ENCODE assay signal across 8 mouse cellular contexts in genomic region chr2:157425643-157425988, GRCm38 (mm10). TPM values are rescaled to one million over a fixed set of nuclear protein-coding genes. Genes with fewer than 3 reads are reported as not detected.
DNase-seq lines count a peak whose midpoint lies in the region; ATAC-seq and TF ChIP-seq lines count a peak whose summit lies in the region.

No protein-coding gene starts in this region.

- no peaks in the 10 kb centered on the region for H3K79me2 ChIP-seq in heart, adult 2 months (replicated peaks; ENCODE audit: control insufficient read depth, insufficient read depth, low read length)

- peak overlapping the region; percentile 91; the same call in 1 of the 2 replicates for H3K4me2 ChIP-seq in heart, embryonic 11.5 days
- H3K4me2 ChIP-seq in forebrain, embryonic 15.5 days (replicated peaks) = peak overlapping the region; percentile 91
- H3K4me2 ChIP-seq in limb, embryonic 15.5 days = peak overlapping the region; percentile 81; the same call in 1 of the 2 replicates

- intact Hi-C loops in heart, adult 2 months (cut with DNase I) = no loop called here

- no peak overlapping the region for H3K9ac ChIP-seq in heart, embryonic 11.5 days (ENCODE audit: low read depth, low read length)
- H3K9ac ChIP-seq in heart, adult 2 months (ENCODE audit: low read depth, low read length) = no peak overlapping the region
- no peak overlapping the region; the same call in 1 of the 2 replicates for H3K9ac ChIP-seq in forebrain, embryonic 15.5 days (replicated peaks)
- no peak overlapping the region for H3K9ac ChIP-seq in limb, embryonic 15.5 days

- TF ChIP-seq CTCF in heart, adult 2 months (IDR thresholded peaks at IDR 0.05) = no peak
- TF ChIP-seq CTCF in E14TG2a.4 (conservative IDR thresholded peaks at IDR 0.05; ENCODE audit: low read length) = no peak

- peaks cover 22% of the 10 kb centered on the region for H3K4me1 ChIP-seq in heart, embryonic 11.5 days (ENCODE audit: control insufficient read depth, insufficient read depth, low read length)
- H3K4me1 ChIP-seq in heart, adult 2 months (ENCODE audit: control insufficient read depth, insufficient read depth, low read length) = peaks cover 4% of the 10 kb centered on the region; the same call in 1 of the 2 replicates
- H3K4me1 ChIP-seq in E14TG2a.4 (replicated peaks; ENCODE audit: low read depth, low read length) = peaks cover 92% of the 10 kb centered on the region
- peaks cover 62% of the 10 kb centered on the region for H3K4me1 ChIP-seq in forebrain, embryonic 15.5 days
- peaks cover 65% of the 10 kb centered on the region for H3K4me1 ChIP-seq in limb, embryonic 15.5 days

- no peaks in the 10 kb centered on the region for H3K9me3 ChIP-seq in heart, embryonic 11.5 days (replicated peaks; ENCODE audit: control insufficient read depth, low read length)
- no peaks in the 10 kb centered on the region for H3K9me3 ChIP-seq in E14TG2a.4 (ENCODE audit: low read length)
- H3K9me3 ChIP-seq in forebrain, embryonic 15.5 days = no peaks in the 10 kb centered on the region
- no peaks in the 10 kb centered on the region for H3K9me3 ChIP-seq in limb, embryonic 15.5 days

- no peak for DNase-seq in heart, adult 2 months
- DNase-seq in cerebellum, postnatal 4 days (ENCODE audit: low spot score in 2 of 2) = no peak
- DNase-seq in spleen, postnatal 36 days (ENCODE audit: low spot score in 2 of 2) = no peak

- H3K4me3 ChIP-seq in heart, embryonic 11.5 days (ENCODE audit: low read depth, low read length) = no peak overlapping the region
- no peak overlapping the region for H3K4me3 ChIP-seq in heart, adult 2 months
- peak overlapping the region; percentile 77 for H3K4me3 ChIP-seq in E14TG2a.4 (replicated peaks; ENCODE audit: low read length)
- H3K4me3 ChIP-seq in forebrain, embryonic 15.5 days = peak overlapping the region; percentile 63
- H3K4me3 ChIP-seq in limb, embryonic 15.5 days = peak overlapping the region; percentile 76; the same call in 1 of the 2 replicates

- no peak for TF ChIP-seq POLR2A in heart, adult 2 months (IDR thresholded peaks at IDR 0.05; ENCODE audit: insufficient read depth, low read depth, low read length)

- ATAC-seq in heart, embryonic 11.5 days (replicated peaks; ENCODE audit: insufficient number of reproducible peaks, low FRiP score, low TSS enrichment) = no peak
- ATAC-seq in forebrain, embryonic 15.5 days (replicated peaks) = no peak
- no peak for ATAC-seq in limb, embryonic 15.5 days (ENCODE audit: insufficient number of reproducible peaks, low FRiP score, low TSS enrichment, low read depth)
- ATAC-seq in erythroblast, adult 5-6 weeks (replicated peaks; ENCODE audit: low FRiP score, poor library complexity, severe bottlenecking) = no peak

- 68% methylated on average over 6 of the region's 6 CpGs for WGBS in heart, embryonic 11.5 days (ENCODE audit: insufficient replicate concordance)
- WGBS in heart, adult 2 months = 71% methylated on average over 6 of the region's 6 CpGs
- 90% methylated on average over 6 of the region's 6 CpGs for WGBS in forebrain, embryonic 15.5 days
- WGBS in limb, embryonic 15.5 days = 65% methylated on average over 6 of the region's 6 CpGs

- no peak for TF ChIP-seq EP300 in heart, adult 2 months (IDR thresholded peaks at IDR 0.05; ENCODE audit: insufficient read depth, low read depth, low read length)

- H3K27ac ChIP-seq in heart, embryonic 11.5 days (ENCODE audit: low read depth, low read length) = no peak overlapping the region
- no peak overlapping the region for H3K27ac ChIP-seq in heart, adult 2 months
- peak overlapping the region; percentile 29; the same call in 1 of the 2 replicates for H3K27ac ChIP-seq in forebrain, embryonic 15.5 days (replicated peaks)
- peak overlapping the region; percentile 94; the same call in 1 of the 2 replicates for H3K27ac ChIP-seq in limb, embryonic 15.5 days

- no peaks in the 10 kb centered on the region for H3K36me3 ChIP-seq in heart, embryonic 11.5 days (ENCODE audit: control insufficient read depth, insufficient read depth, low read length)
- no peaks in the 10 kb centered on the region for H3K36me3 ChIP-seq in heart, adult 2 months (ENCODE audit: control insufficient read depth, insufficient read depth, low read length)
- H3K36me3 ChIP-seq in E14TG2a.4 (ENCODE audit: insufficient read depth, low read length) = peaks cover 60% of the 10 kb centered on the region
- peaks cover 3% of the 10 kb centered on the region; the same call in 1 of the 2 replicates for H3K36me3 ChIP-seq in forebrain, embryonic 15.5 days
- H3K36me3 ChIP-seq in limb, embryonic 15.5 days = peaks cover 26% of the 10 kb centered on the region

- no peaks in the 10 kb centered on the region for H3K27me3 ChIP-seq in heart, embryonic 11.5 days (ENCODE audit: control insufficient read depth, insufficient read depth, low read length)
- no peaks in the 10 kb centered on the region for H3K27me3 ChIP-seq in heart, adult 2 months (ENCODE audit: control insufficient read depth, insufficient read depth, low read length)
- H3K27me3 ChIP-seq in E14TG2a.4 (ENCODE audit: insufficient read depth, low read length) = no peaks in the 10 kb centered on the region
- no peaks in the 10 kb centered on the region for H3K27me3 ChIP-seq in forebrain, embryonic 15.5 days
- no peaks in the 10 kb centered on the region for H3K27me3 ChIP-seq in limb, embryonic 15.5 days

RNA-seq across cellular contexts. Expression of gene Src, which starts 7.4 kb away (rescaled TPM):
- 4.7 and 6.2 TPM in 2 replicates for polyA plus RNA-seq in heart, embryonic 11.5 days (2014; fragmentation: Nextera tagmentation; extraction: Ambion mirVana)
- total RNA-seq in heart, adult 2 months (2021) = 1 to 10 TPM; 4.0 to 4.1 TPM
- 5.4 and 5.8 TPM in 2 replicates for polyA plus RNA-seq in heart, adult 2 months (2012; rRNA removed)
- polyA plus RNA-seq in forebrain, embryonic 15.5 days (2015; fragmentation: Nextera tagmentation; extraction: Ambion mirVana) = 35.6 and 37.9 TPM in 2 replicates
- 14.8 and 18.5 TPM in 2 replicates for polyA plus RNA-seq in limb, embryonic 15.5 days (2015; fragmentation: Nextera tagmentation; extraction: Ambion mirVana)
- not detected in 2 replicates for total RNA-seq in erythroblast, adult 5-6 weeks (2015; ENCODE audit: low replicate concordance)
- total RNA-seq in erythroblast, adult 5-6 weeks (2017; ENCODE audit: low replicate concordance) = 0.09 and 2.1 TPM in 2 replicates

RNA-seq across cellular contexts. Expression of gene Manbal, which starts 58.2 kb away (rescaled TPM):
- polyA plus RNA-seq in heart, embryonic 11.5 days (2014; fragmentation: Nextera tagmentation; extraction: Ambion mirVana) = 29.8 and 35.8 TPM in 2 replicates
- 10 to 100 TPM; 14.5 to 20.1 TPM for total RNA-seq in heart, adult 2 months (2021)
- polyA plus RNA-seq in heart, adult 2 months (2012; rRNA removed) = 42.6 and 44.2 TPM in 2 replicates
- polyA plus RNA-seq in forebrain, embryonic 15.5 days (2015; fragmentation: Nextera tagmentation; extraction: Ambion mirVana) = 105 TPM in 2 replicates
- 87.6 and 87.9 TPM in 2 replicates for polyA plus RNA-seq in limb, embryonic 15.5 days (2015; fragmentation: Nextera tagmentation; extraction: Ambion mirVana)
- total RNA-seq in erythroblast, adult 5-6 weeks (2015; ENCODE audit: low replicate concordance) = 7.1 and 11.0 TPM in 2 replicates
- total RNA-seq in erythroblast, adult 5-6 weeks (2017; ENCODE audit: low replicate concordance) = 1.4 and 3.2 TPM in 2 replicates

Comparison
In these comparisons a context has a peak if more than half of its experiments do, and no peak if none do; other contexts are left out.
1. H3K27ac ChIP-seq: peak in forebrain, embryonic 15.5 days (single experiment) and limb, embryonic 15.5 days (single experiment); none in heart, embryonic 11.5 days (single experiment) and heart, adult 2 months (single experiment).
2. H3K4me3 ChIP-seq: peak in E14TG2a.4 (single experiment), forebrain, embryonic 15.5 days (single experiment) and limb, embryonic 15.5 days (single experiment); none in heart, embryonic 11.5 days (single experiment) and heart, adult 2 months (single experiment).
3. Peak in every context shown above with its lines, with median percentiles within 50 percentile points of each other: H3K4me2 ChIP-seq.